Mouse (Mus musculus): Measurements from ENCODE around the gene Slc36a2. TPM values are rescaled to one million over a fixed set of nuclear protein-coding genes. Genes with fewer than 3 reads are reported as not detected.

Gene Slc36a2
- polyA plus RNA-seq, 1 experiment: 0.03 TPM

GRCm38 (mm10) chr11:55134407-55134806 is 50.5 kb downstream of the Slc36a2 start:
- H3K27me3 ChIP-seq (ENCODE audit: control insufficient read depth): no peaks in the 10 kb centered on the region
- H3K4me1 ChIP-seq (ENCODE audit: control insufficient read depth): peaks cover 10% of the 10 kb centered on the region
- H3K4me3 ChIP-seq (replicated peaks): no peak overlapping the region
- TF ChIP-seq GATA1 (IDR thresholded peaks at IDR 0.05; ENCODE audit: low read length): no peak
- no peak for TF ChIP-seq TAL1 (IDR thresholded peaks at IDR 0.05; ENCODE audit: low read length)
- H3K36me3 ChIP-seq (ENCODE audit: control insufficient read depth): no peaks in the 10 kb centered on the region
- H3K9me3 ChIP-seq (ENCODE audit: control insufficient read depth, low read length): peaks cover 8% of the 10 kb centered on the region

DNA sequence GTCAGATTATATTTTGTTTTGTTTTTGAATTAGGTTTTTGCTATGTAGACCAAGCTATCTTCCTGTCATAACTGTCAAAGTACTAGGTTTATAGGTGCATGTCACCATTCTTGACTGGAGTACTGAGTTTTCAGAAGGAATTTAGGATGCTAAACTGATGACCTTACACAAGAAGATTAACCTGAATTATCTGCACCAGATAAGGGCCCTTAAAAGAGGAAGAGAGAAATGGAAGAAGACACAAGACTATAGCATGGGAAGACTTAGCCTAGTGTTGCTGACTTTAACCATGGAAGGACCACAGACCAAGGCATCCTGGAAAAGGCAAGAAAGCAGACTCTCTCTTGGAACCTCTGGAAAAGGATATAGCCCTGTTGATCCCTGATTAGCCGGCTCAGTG is 51.7 kb downstream of the Slc36a2 start:
- no peaks in the 10 kb centered on the region for H3K36me3 ChIP-seq (ENCODE audit: control insufficient read depth)
- H3K27me3 ChIP-seq (ENCODE audit: control insufficient read depth): no peaks in the 10 kb centered on the region
- H3K4me3 ChIP-seq (replicated peaks): no peak overlapping the region
- peaks cover 10% of the 10 kb centered on the region for H3K4me1 ChIP-seq (ENCODE audit: control insufficient read depth)
- H3K9me3 ChIP-seq (ENCODE audit: control insufficient read depth, low read length): peaks cover 8% of the 10 kb centered on the region
- no peak for TF ChIP-seq TAL1 (IDR thresholded peaks at IDR 0.05; ENCODE audit: low read length)
- no peak for TF ChIP-seq GATA1 (IDR thresholded peaks at IDR 0.05; ENCODE audit: low read length)

- Histone ChIP-seq H3K4me3 (replicated peaks) (no peak overlapping the region), H3K27me3 (ENCODE audit: control insufficient read depth) (no peaks in the 10 kb centered on the region), H3K4me1 (ENCODE audit: control insufficient read depth) (peaks cover 14% of the 10 kb centered on the region), H3K9me3 (ENCODE audit: control insufficient read depth, low read length) (peaks cover 8% of the 10 kb centered on the region), H3K36me3 (ENCODE audit: control insufficient read depth) (no peaks in the 10 kb centered on the region)
- TF ChIP-seq TAL1 (IDR thresholded peaks at IDR 0.05; ENCODE audit: low read length) (no peak), GATA1 (IDR thresholded peaks at IDR 0.05; ENCODE audit: low read length) (no peak)
Observed at GRCm38 (mm10) chr11:55131946-55132345, 52.9 kb downstream of the Slc36a2 start.

DNA sequence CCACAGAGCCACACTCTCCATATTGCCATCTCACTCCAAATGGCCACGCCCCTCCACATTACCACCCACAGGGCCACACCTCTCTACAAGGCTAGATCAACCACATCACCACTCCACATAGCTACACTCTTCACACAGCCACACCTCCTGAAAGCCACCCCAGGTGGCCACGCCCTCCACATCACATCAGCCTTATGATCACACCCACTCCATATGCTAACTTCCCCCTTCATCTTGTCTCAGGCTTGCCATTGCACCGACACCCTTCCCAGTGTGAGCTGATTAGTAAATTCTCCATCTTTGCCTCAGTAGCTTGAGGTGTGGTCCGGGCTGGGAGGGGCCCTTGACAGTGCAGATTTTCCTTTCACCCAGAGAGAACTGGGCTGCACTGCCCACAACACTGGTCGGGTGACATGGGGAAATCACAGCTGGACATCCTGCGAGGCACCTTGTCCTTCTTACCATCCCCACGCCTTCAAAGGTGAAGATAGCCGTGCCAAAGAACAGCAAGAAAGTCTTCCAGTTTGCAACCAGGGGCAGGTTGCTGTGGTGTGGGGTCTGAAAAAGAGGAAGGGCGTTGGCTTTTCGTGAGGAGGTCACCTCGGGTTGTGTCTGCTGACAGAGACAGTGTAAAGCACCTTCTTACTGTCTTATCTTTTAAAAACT is 53.7 kb downstream of the Slc36a2 start:
- Histone ChIP-seq H3K4me3 (replicated peaks) (no peak overlapping the region), H3K9me3 (ENCODE audit: control insufficient read depth, low read length) (peaks cover 8% of the 10 kb centered on the region), H3K27me3 (ENCODE audit: control insufficient read depth) (no peaks in the 10 kb centered on the region), H3K4me1 (ENCODE audit: control insufficient read depth) (peaks cover 19% of the 10 kb centered on the region), H3K36me3 (ENCODE audit: control insufficient read depth) (no peaks in the 10 kb centered on the region)
- TF ChIP-seq TAL1 (IDR thresholded peaks at IDR 0.05; ENCODE audit: low read length) (no peak), GATA1 (IDR thresholded peaks at IDR 0.05; ENCODE audit: low read length) (no peak)

- TF ChIP-seq TAL1 (IDR thresholded peaks at IDR 0.05; ENCODE audit: low read length) (no peak), GATA1 (IDR thresholded peaks at IDR 0.05; ENCODE audit: low read length) (no peak)
- H3K9me3 ChIP-seq (ENCODE audit: control insufficient read depth, low read length): peaks cover 8% of the 10 kb centered on the region
- no peaks in the 10 kb centered on the region for H3K27me3 ChIP-seq (ENCODE audit: control insufficient read depth)
- no peaks in the 10 kb centered on the region for H3K36me3 ChIP-seq (ENCODE audit: control insufficient read depth)
- H3K4me3 ChIP-seq (replicated peaks): no peak overlapping the region
- H3K4me1 ChIP-seq (ENCODE audit: control insufficient read depth): peaks cover 22% of the 10 kb centered on the region
Observed at GRCm38 (mm10) chr11:55128411-55128810, 56.5 kb downstream of the Slc36a2 start.

DNA sequence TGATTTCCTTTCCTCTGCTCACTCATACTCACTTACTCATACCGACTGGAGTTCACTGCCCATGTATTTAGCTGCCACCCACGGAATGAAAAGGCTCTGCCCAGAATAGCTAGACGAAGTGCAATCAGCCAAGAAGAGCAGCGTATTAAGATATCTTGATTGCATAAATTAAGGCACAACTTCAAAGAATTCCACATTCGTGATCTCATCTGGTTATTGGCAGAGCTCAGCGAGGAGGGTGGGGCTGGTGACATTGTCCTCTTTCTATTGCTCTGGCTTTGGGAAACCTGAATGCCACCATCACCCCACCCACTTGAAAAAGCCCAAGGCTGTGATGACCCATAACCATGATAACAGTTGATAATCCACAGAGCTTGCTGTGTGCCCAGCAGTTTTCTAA is 56.9 kb downstream of the Slc36a2 start:
- Histone ChIP-seq H3K27me3 (ENCODE audit: control insufficient read depth) (no peaks in the 10 kb centered on the region), H3K4me1 (ENCODE audit: control insufficient read depth) (peaks cover 22% of the 10 kb centered on the region), H3K9me3 (ENCODE audit: control insufficient read depth, low read length) (peaks cover 8% of the 10 kb centered on the region), H3K36me3 (ENCODE audit: control insufficient read depth) (no peaks in the 10 kb centered on the region), H3K4me3 (replicated peaks) (no peak overlapping the region)
- TF ChIP-seq TAL1 (IDR thresholded peaks at IDR 0.05; ENCODE audit: low read length) (no peak), GATA1 (IDR thresholded peaks at IDR 0.05; ENCODE audit: low read length) (no peak)

DNA sequence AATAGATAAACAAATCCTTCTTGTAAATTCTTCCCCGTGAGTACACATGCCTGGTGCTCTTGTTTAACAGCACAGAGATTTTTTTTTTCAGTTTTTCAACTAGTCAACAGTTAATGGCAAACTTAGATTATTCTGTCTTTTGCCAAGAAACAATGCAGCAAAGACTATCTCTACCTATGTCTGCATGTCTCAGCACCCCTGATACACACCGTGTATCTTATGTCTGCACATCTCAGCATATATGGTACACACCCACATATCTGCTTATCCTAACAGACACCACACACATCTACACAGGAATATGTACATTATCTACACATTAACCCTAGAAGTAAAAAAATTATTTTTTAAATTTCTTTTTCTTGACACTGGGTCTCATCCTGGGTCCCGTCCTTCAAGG is 58.2 kb downstream of the Slc36a2 start:
- TF ChIP-seq GATA1 (IDR thresholded peaks at IDR 0.05; ENCODE audit: low read length) (no peak), TAL1 (IDR thresholded peaks at IDR 0.05; ENCODE audit: low read length) (no peak)
- peaks cover 8% of the 10 kb centered on the region for H3K9me3 ChIP-seq (ENCODE audit: control insufficient read depth, low read length)
- H3K27me3 ChIP-seq (ENCODE audit: control insufficient read depth): no peaks in the 10 kb centered on the region
- no peaks in the 10 kb centered on the region for H3K36me3 ChIP-seq (ENCODE audit: control insufficient read depth)
- no peak overlapping the region for H3K4me3 ChIP-seq (replicated peaks)
- H3K4me1 ChIP-seq (ENCODE audit: control insufficient read depth): peaks cover 22% of the 10 kb centered on the region

DNA sequence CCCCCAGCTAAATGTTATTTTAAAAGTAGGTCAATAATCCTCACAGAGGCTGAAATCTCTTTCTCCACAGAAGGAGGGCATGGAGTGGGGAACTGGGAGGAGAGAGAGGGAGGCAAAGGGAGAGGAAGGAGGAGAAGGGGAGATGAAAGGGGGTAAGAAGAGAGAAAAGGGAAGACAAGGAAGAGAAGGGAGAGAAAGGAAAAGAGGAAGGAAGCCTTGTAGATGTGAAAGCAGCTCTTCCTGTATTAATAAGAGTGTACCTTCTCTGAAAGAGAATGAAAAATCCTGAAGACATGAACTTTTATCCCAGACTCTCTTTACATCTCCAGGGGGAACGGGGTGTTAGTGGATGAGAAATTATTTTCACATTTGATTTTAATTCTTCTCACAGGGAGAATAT is 63.4 kb downstream of the Slc36a2 start:
- TF ChIP-seq GATA1 (IDR thresholded peaks at IDR 0.05; ENCODE audit: low read length): no peak
- TF ChIP-seq TAL1 (IDR thresholded peaks at IDR 0.05; ENCODE audit: low read length): no peak
- peaks cover 5% of the 10 kb centered on the region; the same call in 1 of the 2 replicates for H3K4me1 ChIP-seq (ENCODE audit: control insufficient read depth)
- no peaks in the 10 kb centered on the region for H3K36me3 ChIP-seq (ENCODE audit: control insufficient read depth)
- no peak overlapping the region for H3K4me3 ChIP-seq (replicated peaks)
- H3K27me3 ChIP-seq (ENCODE audit: control insufficient read depth): no peaks in the 10 kb centered on the region
- H3K9me3 ChIP-seq (ENCODE audit: control insufficient read depth, low read length): 0 out of 2 replicates have a peak, but pooled peaks cover 5% of the 10 kb centered on the region

DNA sequence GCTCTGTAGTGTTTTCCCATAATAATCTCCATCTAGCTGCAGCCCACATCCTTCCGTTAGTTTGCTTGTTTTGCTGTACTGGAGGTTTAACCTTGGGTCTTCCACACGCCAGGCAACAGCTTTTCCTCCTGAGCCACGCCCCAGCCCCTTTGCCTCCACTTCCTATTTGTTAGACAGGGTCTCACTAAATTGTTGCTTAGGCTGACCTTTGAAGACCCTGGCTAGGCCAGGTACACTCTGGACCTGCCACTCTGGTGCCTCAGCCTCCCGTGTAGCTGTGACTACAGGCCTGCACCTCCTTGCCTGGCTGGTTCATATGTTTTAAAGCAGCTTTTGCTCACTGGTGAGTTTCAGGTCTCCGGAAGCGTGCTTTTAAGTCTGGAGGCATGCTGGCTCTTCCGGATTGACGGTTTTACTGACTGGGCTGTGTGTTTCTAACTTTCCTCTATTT is 64.0 kb downstream of the Slc36a2 start:
- Histone ChIP-seq H3K36me3 (ENCODE audit: control insufficient read depth) (no peaks in the 10 kb centered on the region), H3K4me3 (replicated peaks) (no peak overlapping the region), H3K27me3 (ENCODE audit: control insufficient read depth) (no peaks in the 10 kb centered on the region), H3K9me3 (ENCODE audit: control insufficient read depth, low read length) (0 out of 2 replicates have a peak, but pooled peaks cover 5% of the 10 kb centered on the region), H3K4me1 (ENCODE audit: control insufficient read depth) (no peaks in the 10 kb centered on the region)
- TF ChIP-seq GATA1 (IDR thresholded peaks at IDR 0.05; ENCODE audit: low read length) (no peak), TAL1 (IDR thresholded peaks at IDR 0.05; ENCODE audit: low read length) (no peak)
